Mouse (Mus musculus): Measurements from ENCODE around the gene Stx1a.

DNA sequence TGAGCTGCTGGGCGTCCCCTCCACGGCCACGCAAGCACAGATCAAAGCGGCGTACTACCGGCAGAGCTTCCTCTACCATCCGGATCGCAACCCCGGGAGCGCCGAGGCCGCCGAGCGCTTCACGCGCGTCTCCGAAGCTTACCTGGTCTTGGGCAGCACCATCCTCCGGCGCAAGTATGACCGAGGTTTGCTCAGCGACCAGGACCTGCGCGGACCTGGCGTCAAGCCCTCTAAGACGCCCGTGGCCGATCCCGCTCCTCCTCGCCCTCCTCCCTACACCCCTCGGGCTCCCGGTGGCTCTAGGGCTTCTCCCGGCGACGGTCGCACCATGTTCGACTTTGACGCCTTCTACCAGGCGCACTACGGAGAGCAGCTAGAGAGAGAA, 41.1 kb downstream of the Stx1a start:
- TF ChIP-seq CTCF (IDR thresholded peaks at IDR 0.05; ENCODE audit: borderline replicate concordance, control insufficient read depth, extremely low read depth, insufficient read depth, low read length, poor library complexity) = no peak
- TF ChIP-seq POLR2A (IDR thresholded peaks at IDR 0.05; ENCODE audit: control insufficient read depth, extremely low read depth, insufficient read depth, low read length, poor library complexity) = no peak
